Mouse (Mus musculus) cortical plate, adult 2 months (tissue): Measurements from ENCODE around the gene Tnp2.

Source experiments
- CTCF ChIP-seq: fragments of 200-500 bp; IDR thresholded peaks from 2 replicates; pipeline ENCODE4 v1.5.1; 2011; ENCODE audit warnings: mild to moderate bottlenecking, control low read depth, low read length; ENCODE audit not compliant: insufficient read depth; ENCODE audit errors: extremely low read depth
- POLR2A ChIP-seq: fragments of 200-500 bp; IDR thresholded peaks from 2 replicates; pipeline ENCODE4 v1.6.1; 2011; ENCODE audit warnings: mild to moderate bottlenecking, low read length, control low read depth; ENCODE audit not compliant: insufficient read depth; ENCODE audit errors: extremely low read depth

- TF ChIP-seq CTCF (no peak), POLR2A (no peak)
Measured at GRCm38 (mm10) chr16:10834542-10834910, 46.1 kb upstream of the Tnp2 start.
